Mouse (Mus musculus) WW6 (cell line): ENCODE measurements around the gene Pld1.
"Not testable (repeated sequence)": the region's sequence is repeated elsewhere in the genome, so short reads cannot be mapped to it uniquely, and the experiment has no call there.

Experiments used
- DNase-seq: peaks from one replicate; pipeline ENCODE4 v3.0.0-alpha.2; 2013; ENCODE audit warnings: low read depth, low spot score

Pld1 gene

GRCm38 (mm10) chr3:27942991-27943390 lies 4.5 kb downstream of the Pld1 start:
- no peak for DNase-seq

- DNase-seq = not testable (repeated sequence)
Measured at GRCm38 (mm10) chr3:27945397-27945796, 6.9 kb downstream of the Pld1 start.

GRCm38 (mm10) chr3:27949175-27949872 lies 10.8 kb downstream of the Pld1 start:
- no peak for DNase-seq

- no peak for DNase-seq
Measured at GRCm38 (mm10) chr3:27949873-27950250, 11.4 kb downstream of the Pld1 start.

GRCm38 (mm10) chr3:27950726-27951125 lies 12.2 kb downstream of the Pld1 start:
- DNase-seq = no peak

GRCm38 (mm10) chr3:27951721-27952120 lies 13.2 kb downstream of the Pld1 start:
- no peak for DNase-seq

- DNase-seq = no peak
Measured at GRCm38 (mm10) chr3:27956006-27956405, 17.5 kb downstream of the Pld1 start.

GRCm38 (mm10) chr3:27959221-27959620 lies 20.7 kb downstream of the Pld1 start:
- no peak for DNase-seq

- no peak for DNase-seq
Measured at GRCm38 (mm10) chr3:27961162-27961561, 22.7 kb downstream of the Pld1 start.

GRCm38 (mm10) chr3:27963795-27964201 lies 25.3 kb downstream of the Pld1 start:
- DNase-seq = no peak

GRCm38 (mm10) chr3:27968671-27969070 lies 30.2 kb downstream of the Pld1 start:
- no peak for DNase-seq

- DNase-seq = no peak
Measured at GRCm38 (mm10) chr3:27973936-27974335, 35.4 kb downstream of the Pld1 start.

- no peak for DNase-seq
Measured at GRCm38 (mm10) chr3:27974981-27975380, 36.5 kb downstream of the Pld1 start.

GRCm38 (mm10) chr3:27976931-27977544 lies 38.5 kb downstream of the Pld1 start:
- no peak for DNase-seq

GRCm38 (mm10) chr3:27978030-27978723 lies 39.7 kb downstream of the Pld1 start:
- no peak for DNase-seq

- no peak for DNase-seq
Measured at GRCm38 (mm10) chr3:27981591-27981990, 43.1 kb downstream of the Pld1 start.

GRCm38 (mm10) chr3:27982436-27983017 lies 44.0 kb downstream of the Pld1 start:
- peak; percentile 34 for DNase-seq

- DNase-seq = no peak
Measured at GRCm38 (mm10) chr3:27983274-27983673, 44.8 kb downstream of the Pld1 start.

GRCm38 (mm10) chr3:27983935-27984577 lies 45.6 kb downstream of the Pld1 start:
- DNase-seq = no peak

- DNase-seq = no peak
Measured at GRCm38 (mm10) chr3:27984620-27985019, 46.1 kb downstream of the Pld1 start.

- DNase-seq = no peak
Measured at GRCm38 (mm10) chr3:27985344-27985743, 46.8 kb downstream of the Pld1 start.
